Mouse (Mus musculus): Measurements from ENCODE around the gene Lce1a1.
"Not testable (repeated sequence)": the region's sequence is repeated elsewhere in the genome, so short reads cannot be mapped to it uniquely, and the experiment has no call there.

Gene Lce1a1

GRCm38 (mm10) chr3:92648207-92648606, at the start of gene Lce1a1:
Gene Lce1a1, minus strand, starts transcription at chr3:92648307.
- no peak for DNase-seq (ENCODE audit: low spot score)

GRCm38 (mm10) chr3:92694613-92695012, 46.5 kb upstream of the Lce1a1 start:
- DNase-seq (ENCODE audit: low spot score), result no peak

- no peak for DNase-seq (ENCODE audit: low spot score)
Measured at GRCm38 (mm10) chr3:92691688-92692087, 43.6 kb upstream of the Lce1a1 start.

- DNase-seq (ENCODE audit: low spot score), result not testable (repeated sequence)
Measured at GRCm38 (mm10) chr3:92689154-92689553, 41.0 kb upstream of the Lce1a1 start.

GRCm38 (mm10) chr3:92687110-92687509, 39.0 kb upstream of the Lce1a1 start, which contains the start of gene Lce1d:
Gene Lce1d, minus strand, starts transcription at chr3:92687210.
- DNase-seq (ENCODE audit: low spot score), result no peak

GRCm38 (mm10) chr3:92678947-92679346, 30.8 kb upstream of the Lce1a1 start, which contains the start of gene Lce1c:
Gene Lce1c, plus strand, starts transcription at chr3:92679247.
- DNase-seq (ENCODE audit: low spot score), result no peak

- no peak for DNase-seq (ENCODE audit: low spot score)
Measured at GRCm38 (mm10) chr3:92670215-92670614, 22.1 kb upstream of the Lce1a1 start, which contains the start of gene Lce1a2. Gene Lce1a2, minus strand, starts transcription at chr3:92670315.

GRCm38 (mm10) chr3:92656826-92657225, 8.7 kb upstream of the Lce1a1 start, which contains the start of gene Lce1b:
Gene Lce1b, minus strand, starts transcription at chr3:92656926.
- no peak for DNase-seq (ENCODE audit: low spot score)

- DNase-seq (ENCODE audit: low spot score), result no peak
Measured at GRCm38 (mm10) chr3:92639854-92640253, 8.3 kb downstream of the Lce1a1 start.

GRCm38 (mm10) chr3:92638653-92638991, 9.5 kb downstream of the Lce1a1 start:
- DNase-seq (ENCODE audit: low spot score), result no peak

GRCm38 (mm10) chr3:92637745-92638652, 10.1 kb downstream of the Lce1a1 start:
- DNase-seq (ENCODE audit: low spot score), result no peak

- DNase-seq (ENCODE audit: low spot score), result no peak
Measured at GRCm38 (mm10) chr3:92621560-92621959, 26.5 kb downstream of the Lce1a1 start, which contains the start of gene Lce6a. Gene Lce6a, minus strand, starts transcription at chr3:92621660.

- DNase-seq (ENCODE audit: low spot score), result no peak
Measured at GRCm38 (mm10) chr3:92609804-92610203, 38.3 kb downstream of the Lce1a1 start.

GRCm38 (mm10) chr3:92607392-92607791, 40.7 kb downstream of the Lce1a1 start, which contains the start of gene 2210017I01Rik:
Gene 2210017I01Rik, minus strand, starts transcription at chr3:92607492.
- DNase-seq (ENCODE audit: low spot score), result no peak

GRCm38 (mm10) chr3:92602169-92602568, 45.9 kb downstream of the Lce1a1 start:
- DNase-seq (ENCODE audit: low spot score), result no peak

- DNase-seq (ENCODE audit: low spot score), result no peak
Measured at GRCm38 (mm10) chr3:92600456-92600855, 47.7 kb downstream of the Lce1a1 start.

GRCm38 (mm10) chr3:92599973-92600372, 48.1 kb downstream of the Lce1a1 start:
- DNase-seq (ENCODE audit: low spot score), result no peak

- DNase-seq (ENCODE audit: low spot score), result no peak
Measured at GRCm38 (mm10) chr3:92598429-92598828, 49.7 kb downstream of the Lce1a1 start.

Data from urinary bladder, postnatal 10 days (tissue).